Mouse (Mus musculus) kidney, postnatal 0 days (tissue): Measurements from ENCODE around the gene Relb. TPM values are rescaled to one million over a fixed set of nuclear protein-coding genes. Genes with fewer than 3 reads are reported as not detected.

Experiments
- ATAC-seq: fragments of 200-750 bp; cut with Nextera tagmentation; replicated peaks from 2 replicates; pipeline ENCODE4 v1.8.0; 2017; ENCODE audit warnings: low read depth, moderate number of reproducible peaks, moderate TSS enrichment, moderate library complexity; ENCODE audit not compliant: low FRiP score
- DNase-seq: peaks from one replicate; pipeline ENCODE4 v3.0.0-alpha.2; 2016; ENCODE audit warnings: low spot score
- H3K27ac ChIP-seq: fragments of 300-500 bp; sonication (generic); 2 replicates; pipeline ENCODE4 v1.5.1; 2014; ENCODE audit warnings: mild to moderate bottlenecking
- H3K27me3 ChIP-seq: fragments of 300-500 bp; sonication (generic); 2 replicates; pipeline ENCODE4 v1.6.1; 2014; ENCODE audit warnings: low read length, mixed read lengths; ENCODE audit not compliant: insufficient read depth
- H3K36me3 ChIP-seq: fragments of 300-500 bp; sonication (generic); 2 replicates; pipeline ENCODE4 v1.6.1; 2014; ENCODE audit warnings: low read length, mixed read lengths; ENCODE audit not compliant: insufficient read depth
- H3K4me1 ChIP-seq: fragments of 300-500 bp; sonication (generic); replicated peaks from 2 replicates; pipeline ENCODE4 v1.6.1; 2014; ENCODE audit warnings: antibody characterized with exemption, low read length, mixed read lengths; ENCODE audit not compliant: insufficient read depth
- H3K4me2 ChIP-seq: fragments of 300-500 bp; sonication (generic); 2 replicates; pipeline ENCODE4 v1.6.1; 2014; ENCODE audit warnings: mild to moderate bottlenecking, low read length, moderate library complexity, mixed read lengths
- H3K4me3 ChIP-seq: fragments of 300-500 bp; sonication (generic); replicated peaks from 2 replicates; pipeline ENCODE4 v1.5.1; 2014; ENCODE audit warnings: low read depth, low read length
- H3K9ac ChIP-seq: fragments of 300-500 bp; sonication (generic); 2 replicates; pipeline ENCODE4 v1.6.1; 2014; ENCODE audit warnings: low read depth, low read length
- H3K9me3 ChIP-seq: fragments of 300-500 bp; sonication (generic); replicated peaks from 2 replicates; pipeline ENCODE4 v1.6.1; 2016; ENCODE audit warnings: low read length, inconsistent platforms, mixed read lengths
- CTCF ChIP-seq: IDR thresholded peaks from 2 replicates; pipeline ENCODE4 v1.5.1; 2016; ENCODE audit warnings: antibody characterized with exemption, low read depth, mild to moderate bottlenecking, moderate library complexity
- WGBS: fragments of 180-500 bp; shearing (Covaris S2); extraction: QIAGEN DNeasy Blood & Tissue Kit; methylation state at CpG from one replicate; pipeline ENCODE4 v1.1.7; 2014; 5-methylcytosine and 5-hydroxymethylcytosine counted together
- polyA plus RNA-seq: library from polyadenylated mRNA; unstranded; fragments of >200 nt; fragmentation: Nextera tagmentation; extraction: Ambion mirVana; gene quantifications from 2 replicates; pipeline ENCODE4 v1.2.1, GENCODE M21; 2015

The Relb gene
- polyA plus RNA-seq, 1 experiment from 2014 or later = 10.6 TPM

GRCm38 (mm10) chr7:19652614-19653013 lies 23.4 kb upstream of the Relb start:
- WGBS = 93% methylated on average over 2 of the region's 2 CpGs
- Histone ChIP-seq H3K27ac (no peak overlapping the region), H3K4me2 (no peak overlapping the region), H3K9me3 (no peaks in the 10 kb centered on the region), H3K4me1 (no peaks in the 10 kb centered on the region), H3K36me3 (peaks cover 48% of the 10 kb centered on the region), H3K9ac (no peak overlapping the region), H3K4me3 (no peak overlapping the region), H3K27me3 (no peaks in the 10 kb centered on the region)
- ATAC-seq (no peak), DNase-seq (no peak)
- TF ChIP-seq CTCF = no peak

DNA sequence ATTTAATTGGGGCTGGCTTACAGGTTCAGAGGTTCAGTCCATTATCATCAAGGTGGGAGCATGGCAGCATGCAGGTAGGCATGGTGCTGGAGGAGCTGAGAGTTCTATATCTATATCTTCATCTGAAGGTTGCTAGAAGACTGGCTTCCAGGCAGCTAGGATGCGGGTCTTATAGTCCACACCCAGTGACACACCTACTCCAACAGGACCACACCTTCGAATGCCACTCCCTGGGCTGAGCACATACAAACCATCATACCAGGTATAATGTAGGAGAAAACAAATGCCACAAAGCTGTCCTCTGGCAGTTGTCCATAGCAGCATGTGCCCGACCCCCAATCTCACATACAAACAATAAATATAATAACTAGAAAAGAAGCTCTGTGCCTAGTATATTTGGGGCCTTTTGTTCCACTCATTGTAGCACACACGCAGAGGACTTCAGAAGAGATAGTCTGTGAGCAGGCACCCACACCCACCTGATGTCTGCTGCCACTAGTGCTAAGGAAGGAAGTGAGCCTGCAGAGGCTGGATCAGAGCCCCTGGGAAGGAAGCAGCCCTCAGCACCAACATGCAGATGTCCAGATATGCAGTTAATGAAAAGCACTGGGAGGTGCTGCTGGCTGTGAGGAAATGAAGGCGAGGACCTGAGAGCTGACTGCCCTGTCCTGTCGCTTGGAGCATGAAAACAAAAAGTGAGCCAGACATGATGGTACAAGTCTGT lies 22.0 kb upstream of the Relb start:
- H3K9ac ChIP-seq = no peak overlapping the region
- DNase-seq (no peak), ATAC-seq (no peak)
- WGBS = 83% methylated on average over 6 of the region's 6 CpGs
- H3K27me3 ChIP-seq = no peaks in the 10 kb centered on the region
- H3K4me3 ChIP-seq = no peak overlapping the region
- H3K36me3 ChIP-seq = peaks cover 52% of the 10 kb centered on the region
- no peaks in the 10 kb centered on the region for H3K9me3 ChIP-seq
- no peaks in the 10 kb centered on the region for H3K4me1 ChIP-seq
- H3K4me2 ChIP-seq = no peak overlapping the region
- no peak for TF ChIP-seq CTCF
- no peak overlapping the region for H3K27ac ChIP-seq

DNA sequence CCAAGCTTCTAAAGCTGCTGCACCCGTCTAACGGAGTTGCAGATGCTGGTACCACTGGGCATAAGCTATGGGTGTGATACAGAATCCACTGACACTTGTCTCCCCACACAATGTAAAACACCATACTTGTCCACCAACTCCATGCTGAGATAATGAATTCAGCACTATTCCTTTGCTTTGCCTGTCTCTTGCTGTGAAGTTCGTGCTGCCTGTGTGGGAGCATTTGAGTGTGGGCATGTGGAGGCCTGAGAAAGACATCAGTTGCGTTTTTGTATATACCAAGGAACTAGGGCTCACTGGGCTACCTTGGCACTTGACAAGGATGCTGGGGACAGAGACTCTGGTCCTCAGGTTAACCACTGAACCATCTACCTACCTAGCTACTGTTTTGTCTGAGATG lies 12.0 kb upstream of the Relb start:
- Histone ChIP-seq H3K27ac (no peak overlapping the region), H3K9ac (no peak overlapping the region), H3K4me3 (no peak overlapping the region), H3K9me3 (no peaks in the 10 kb centered on the region), H3K4me2 (no peak overlapping the region), H3K4me1 (no peaks in the 10 kb centered on the region), H3K27me3 (no peaks in the 10 kb centered on the region), H3K36me3 (peaks cover 82% of the 10 kb centered on the region)
- TF ChIP-seq CTCF = no peak
- DNase-seq (no peak), ATAC-seq (no peak)
- 97% methylated on average over 4 of the region's 4 CpGs for WGBS

DNA sequence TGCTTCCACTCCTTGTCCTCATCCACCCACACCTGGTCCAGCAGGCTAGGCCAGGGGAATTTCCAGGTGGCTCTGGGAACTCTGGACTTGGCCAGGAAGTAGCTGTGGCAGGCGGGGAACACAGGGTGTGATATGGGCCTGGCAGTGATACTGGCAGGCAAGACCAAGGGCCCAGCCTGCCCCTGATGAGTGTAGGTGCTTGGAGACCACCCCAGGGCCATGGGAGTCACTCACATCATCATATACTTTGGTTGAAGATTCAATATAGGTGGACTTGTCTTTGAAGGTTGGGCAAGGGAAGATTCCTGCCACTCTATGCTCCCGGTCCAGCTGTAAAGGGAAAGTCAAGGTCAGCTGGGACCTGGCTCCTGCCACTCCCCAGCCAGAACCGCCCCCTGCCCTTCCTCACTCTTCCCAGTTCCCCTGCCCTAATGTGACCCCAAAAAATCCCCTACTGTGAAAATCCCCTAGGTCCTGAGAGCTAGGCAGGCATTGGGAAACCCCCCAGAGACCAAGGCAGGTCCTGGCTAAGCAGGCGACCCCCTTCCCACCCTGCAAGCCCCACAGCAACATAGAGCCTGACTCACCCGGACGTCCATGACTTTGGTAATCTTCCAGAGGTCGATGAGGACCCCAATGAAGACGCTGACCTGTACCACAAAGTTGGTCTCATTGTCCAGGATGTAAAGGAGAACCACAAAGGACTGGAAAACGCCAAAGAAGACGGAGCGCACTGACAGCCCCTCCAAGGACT lies 6.0 kb upstream of the Relb start:
- H3K4me2 ChIP-seq = no peak overlapping the region
- H3K4me1 ChIP-seq = no peaks in the 10 kb centered on the region
- DNase-seq (no peak), ATAC-seq (no peak)
- H3K4me3 ChIP-seq = no peak overlapping the region
- peaks cover 78% of the 10 kb centered on the region for H3K36me3 ChIP-seq
- WGBS = 84% methylated on average over 11 of the region's 11 CpGs
- no peak overlapping the region for H3K9ac ChIP-seq
- H3K27me3 ChIP-seq = no peaks in the 10 kb centered on the region
- no peaks in the 10 kb centered on the region for H3K9me3 ChIP-seq
- H3K27ac ChIP-seq = no peak overlapping the region
- TF ChIP-seq CTCF = no peak

- TF ChIP-seq CTCF = no peak
- H3K27ac ChIP-seq = no peak overlapping the region
- no peak overlapping the region for H3K4me2 ChIP-seq
- no peaks in the 10 kb centered on the region for H3K27me3 ChIP-seq
- H3K4me1 ChIP-seq = no peaks in the 10 kb centered on the region
- DNase-seq (no peak), ATAC-seq (no peak)
- H3K9ac ChIP-seq = no peak overlapping the region
- peaks cover 74% of the 10 kb centered on the region for H3K36me3 ChIP-seq
- WGBS = 97% methylated on average over 2 of the region's 2 CpGs
- H3K9me3 ChIP-seq = no peaks in the 10 kb centered on the region
- no peak overlapping the region for H3K4me3 ChIP-seq
These were observed 5.4 kb upstream of the Relb start for GRCm38 (mm10) chr7:19634591-19634990.

- H3K9ac ChIP-seq = no peak overlapping the region
- ATAC-seq (no peak), DNase-seq (no peak)
- H3K4me3 ChIP-seq = no peak overlapping the region
- H3K36me3 ChIP-seq = peaks cover 67% of the 10 kb centered on the region
- no peak overlapping the region for H3K27ac ChIP-seq
- WGBS = 93% methylated on average over 15 of the region's 15 CpGs
- no peak overlapping the region for H3K4me2 ChIP-seq
- no peak for TF ChIP-seq CTCF
- no peaks in the 10 kb centered on the region for H3K9me3 ChIP-seq
- H3K27me3 ChIP-seq = no peaks in the 10 kb centered on the region
- no peaks in the 10 kb centered on the region for H3K4me1 ChIP-seq
These were observed 4.6 kb upstream of the Relb start for GRCm38 (mm10) chr7:19633855-19634254.
